Mouse (Mus musculus): ENCODE data around the gene Rps6ka5. TPM values are rescaled to one million over a fixed set of nuclear protein-coding genes. Genes with fewer than 3 reads are reported as not detected.

Gene Rps6ka5
- polyA plus RNA-seq, 1 experiment from 2014 or later, result 6.1 TPM

- H3K4me3 ChIP-seq (ENCODE audit: low read depth, low read length), result no peak overlapping the region
- no peak overlapping the region for H3K4me2 ChIP-seq
- no peak overlapping the region for H3K9ac ChIP-seq (ENCODE audit: low read depth, low read length)
- H3K36me3 ChIP-seq (ENCODE audit: control insufficient read depth, insufficient read depth, low read length), result no peaks in the 10 kb centered on the region
- H3K4me1 ChIP-seq (ENCODE audit: control insufficient read depth, insufficient read depth, low read length), result no peaks in the 10 kb centered on the region
- H3K9me3 ChIP-seq (replicated peaks; ENCODE audit: control insufficient read depth, low read length), result no peaks in the 10 kb centered on the region
- ATAC-seq (replicated peaks; ENCODE audit: insufficient number of reproducible peaks, low FRiP score, low TSS enrichment), result no peak
- WGBS (ENCODE audit: insufficient replicate concordance), result 70% methylated on average over 5 of the region's 5 CpGs
- no peaks in the 10 kb centered on the region for H3K27me3 ChIP-seq (ENCODE audit: control insufficient read depth, insufficient read depth, low read length)
- no peak overlapping the region for H3K27ac ChIP-seq (ENCODE audit: low read depth, low read length)
These were observed 8.4 kb upstream of the Rps6ka5 start for GRCm38 (mm10) chr12:100735156-100735555.

GRCm38 (mm10) chr12:100728646-100729485 is 2.1 kb upstream of the Rps6ka5 start:
- no peak overlapping the region for H3K27ac ChIP-seq (ENCODE audit: low read depth, low read length)
- WGBS (ENCODE audit: insufficient replicate concordance), result 65% methylated on average over 14 of the region's 14 CpGs
- H3K36me3 ChIP-seq (ENCODE audit: control insufficient read depth, insufficient read depth, low read length), result no peaks in the 10 kb centered on the region
- H3K9me3 ChIP-seq (replicated peaks; ENCODE audit: control insufficient read depth, low read length), result no peaks in the 10 kb centered on the region
- no peaks in the 10 kb centered on the region for H3K27me3 ChIP-seq (ENCODE audit: control insufficient read depth, insufficient read depth, low read length)
- no peak overlapping the region for H3K4me2 ChIP-seq
- no peak overlapping the region for H3K4me3 ChIP-seq (ENCODE audit: low read depth, low read length)
- no peak for ATAC-seq (replicated peaks; ENCODE audit: insufficient number of reproducible peaks, low FRiP score, low TSS enrichment)
- H3K9ac ChIP-seq (ENCODE audit: low read depth, low read length), result no peak overlapping the region
- peaks cover 1% of the 10 kb centered on the region; the same call in 1 of the 2 replicates for H3K4me1 ChIP-seq (ENCODE audit: control insufficient read depth, insufficient read depth, low read length)

GRCm38 (mm10) chr12:100727891-100728290 is 1.1 kb upstream of the Rps6ka5 start:
- Histone ChIP-seq H3K4me3 (ENCODE audit: low read depth, low read length) (no peak overlapping the region), H3K27me3 (ENCODE audit: control insufficient read depth, insufficient read depth, low read length) (no peaks in the 10 kb centered on the region), H3K4me2 (no peak overlapping the region), H3K27ac (ENCODE audit: low read depth, low read length) (no peak overlapping the region), H3K9me3 (replicated peaks; ENCODE audit: control insufficient read depth, low read length) (no peaks in the 10 kb centered on the region), H3K9ac (ENCODE audit: low read depth, low read length) (no peak overlapping the region), H3K36me3 (ENCODE audit: control insufficient read depth, insufficient read depth, low read length) (no peaks in the 10 kb centered on the region), H3K4me1 (ENCODE audit: control insufficient read depth, insufficient read depth, low read length) (peaks cover 5% of the 10 kb centered on the region; the same call in 1 of the 2 replicates)
- WGBS (ENCODE audit: insufficient replicate concordance), result 34% methylated on average over 7 of the region's 7 CpGs
- no peak for ATAC-seq (replicated peaks; ENCODE audit: insufficient number of reproducible peaks, low FRiP score, low TSS enrichment)

GRCm38 (mm10) chr12:100725458-100725786 is 1.4 kb downstream of the Rps6ka5 start:
- 7% methylated on average over 17 of the region's 17 CpGs for WGBS (ENCODE audit: insufficient replicate concordance)
- no peak overlapping the region for H3K27ac ChIP-seq (ENCODE audit: low read depth, low read length)
- peak overlapping the region; percentile 81 for H3K4me2 ChIP-seq
- H3K4me3 ChIP-seq (ENCODE audit: low read depth, low read length), result peak overlapping the region; percentile 64
- no peaks in the 10 kb centered on the region for H3K36me3 ChIP-seq (ENCODE audit: control insufficient read depth, insufficient read depth, low read length)
- no peaks in the 10 kb centered on the region for H3K9me3 ChIP-seq (replicated peaks; ENCODE audit: control insufficient read depth, low read length)
- H3K4me1 ChIP-seq (ENCODE audit: control insufficient read depth, insufficient read depth, low read length), result peaks cover 5% of the 10 kb centered on the region; the same call in 1 of the 2 replicates
- 0 out of 2 replicates have a peak overlapping the region, but pooled peaks have one; percentile 43 for H3K9ac ChIP-seq (ENCODE audit: low read depth, low read length)
- no peak for ATAC-seq (replicated peaks; ENCODE audit: insufficient number of reproducible peaks, low FRiP score, low TSS enrichment)
- no peaks in the 10 kb centered on the region for H3K27me3 ChIP-seq (ENCODE audit: control insufficient read depth, insufficient read depth, low read length)

DNA sequence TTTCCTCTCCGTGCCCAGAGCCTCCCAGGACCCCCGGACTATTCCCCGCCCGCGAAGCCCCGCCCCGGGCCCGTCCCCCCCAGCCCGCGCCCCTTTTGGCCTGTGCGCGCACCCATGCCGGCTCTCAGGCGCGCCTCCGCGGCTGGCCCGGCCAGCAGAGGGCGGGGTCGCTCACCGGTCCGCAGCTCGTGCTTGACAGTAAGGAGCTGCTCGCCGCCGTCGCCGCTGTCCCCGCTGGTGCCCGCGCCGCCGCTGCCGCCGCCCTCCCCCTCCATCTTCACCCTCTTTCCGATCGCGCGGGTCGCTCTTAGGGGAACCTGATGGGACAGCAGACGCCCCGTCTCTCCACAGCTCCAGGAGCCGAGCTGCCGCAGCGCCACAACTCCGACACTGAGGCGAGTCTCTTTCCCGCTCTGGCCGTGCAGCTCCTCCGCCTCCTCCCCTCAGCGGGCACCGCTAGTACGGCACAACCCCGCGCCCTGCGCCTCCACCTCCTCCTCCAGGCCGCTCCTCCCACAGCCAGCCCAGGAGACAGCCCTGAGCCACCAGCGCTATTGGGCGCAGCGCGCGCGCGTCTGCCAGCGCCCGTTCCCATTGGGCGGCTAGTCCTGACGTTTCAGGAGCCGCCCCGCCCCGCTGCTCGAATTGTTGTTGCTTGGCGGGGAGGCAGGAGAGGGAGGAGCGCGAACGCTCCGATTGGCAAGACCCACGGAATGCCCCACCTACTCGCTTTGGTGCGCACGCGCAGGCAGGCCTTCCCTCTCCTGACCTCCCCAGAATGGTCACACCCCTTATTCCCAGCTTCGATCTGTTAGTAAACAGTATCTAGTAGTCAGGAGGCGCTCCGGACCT is 2.0 kb downstream of the Rps6ka5 start:
- no peaks in the 10 kb centered on the region for H3K27me3 ChIP-seq (ENCODE audit: control insufficient read depth, insufficient read depth, low read length)
- H3K4me1 ChIP-seq (ENCODE audit: control insufficient read depth, insufficient read depth, low read length), result peaks cover 5% of the 10 kb centered on the region; the same call in 1 of the 2 replicates
- peak overlapping the region; percentile 64 for H3K4me3 ChIP-seq (ENCODE audit: low read depth, low read length)
- WGBS (ENCODE audit: insufficient replicate concordance), result under 1% methylated on average over 80 of the region's 85 CpGs
- peak overlapping the region; percentile 92 for H3K27ac ChIP-seq (ENCODE audit: low read depth, low read length)
- H3K9ac ChIP-seq (ENCODE audit: low read depth, low read length), result peak overlapping the region; percentile 73
- H3K9me3 ChIP-seq (replicated peaks; ENCODE audit: control insufficient read depth, low read length), result no peaks in the 10 kb centered on the region
- peak; percentile 99 for ATAC-seq (replicated peaks; ENCODE audit: insufficient number of reproducible peaks, low FRiP score, low TSS enrichment)
- peak overlapping the region; percentile 81 for H3K4me2 ChIP-seq
- no peaks in the 10 kb centered on the region for H3K36me3 ChIP-seq (ENCODE audit: control insufficient read depth, insufficient read depth, low read length)

DNA sequence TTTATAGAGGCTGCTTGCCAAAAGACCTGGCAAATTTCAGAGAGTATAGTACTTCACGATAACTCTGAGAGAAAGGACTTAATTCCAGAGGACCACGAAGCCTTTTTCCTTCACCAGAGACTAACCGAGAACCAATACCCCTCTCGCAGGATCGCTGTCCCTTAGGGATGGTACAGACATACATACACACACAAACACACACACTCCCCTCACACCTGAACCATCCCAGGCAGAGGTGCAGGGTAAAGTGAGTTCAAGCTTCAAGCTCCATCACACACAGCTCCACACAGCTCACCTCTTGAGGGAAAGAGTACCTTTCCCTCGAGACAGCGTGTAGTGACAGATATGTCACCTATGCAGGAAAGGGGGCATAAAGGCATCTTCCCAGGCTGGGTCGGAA is 2.6 kb downstream of the Rps6ka5 start:
- H3K4me2 ChIP-seq, result peak overlapping the region; percentile 81
- peak overlapping the region; percentile 73 for H3K9ac ChIP-seq (ENCODE audit: low read depth, low read length)
- peaks cover 5% of the 10 kb centered on the region; the same call in 1 of the 2 replicates for H3K4me1 ChIP-seq (ENCODE audit: control insufficient read depth, insufficient read depth, low read length)
- peak overlapping the region; percentile 92 for H3K27ac ChIP-seq (ENCODE audit: low read depth, low read length)
- no peaks in the 10 kb centered on the region for H3K27me3 ChIP-seq (ENCODE audit: control insufficient read depth, insufficient read depth, low read length)
- no peaks in the 10 kb centered on the region for H3K9me3 ChIP-seq (replicated peaks; ENCODE audit: control insufficient read depth, low read length)
- 1% methylated on average over 8 of the region's 8 CpGs for WGBS (ENCODE audit: insufficient replicate concordance)
- H3K36me3 ChIP-seq (ENCODE audit: control insufficient read depth, insufficient read depth, low read length), result no peaks in the 10 kb centered on the region
- peak overlapping the region; percentile 64 for H3K4me3 ChIP-seq (ENCODE audit: low read depth, low read length)
- no peak for ATAC-seq (replicated peaks; ENCODE audit: insufficient number of reproducible peaks, low FRiP score, low TSS enrichment)

DNA sequence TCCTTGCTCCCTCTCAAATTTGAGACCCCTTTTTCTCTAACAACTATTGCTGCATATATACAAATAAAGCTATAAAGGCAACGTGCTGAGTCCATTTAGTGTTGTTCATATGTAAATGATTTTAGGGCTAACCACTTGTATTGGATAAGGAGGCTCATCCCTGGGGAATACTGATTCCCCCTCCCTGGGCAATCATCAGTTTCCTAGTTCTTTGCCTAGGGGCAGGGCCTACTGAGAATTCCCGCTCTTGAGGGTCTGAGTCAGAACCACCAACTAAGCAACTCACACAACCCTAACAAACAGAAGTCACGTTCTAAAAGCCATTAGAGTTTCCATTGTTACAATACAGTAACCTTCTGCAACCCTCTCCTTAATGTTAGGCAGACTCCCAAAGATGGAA is 6.0 kb downstream of the Rps6ka5 start:
- no peak overlapping the region for H3K9ac ChIP-seq (ENCODE audit: low read depth, low read length)
- H3K27me3 ChIP-seq (ENCODE audit: control insufficient read depth, insufficient read depth, low read length), result no peaks in the 10 kb centered on the region
- no peak overlapping the region for H3K4me3 ChIP-seq (ENCODE audit: low read depth, low read length)
- peaks cover 5% of the 10 kb centered on the region; the same call in 1 of the 2 replicates for H3K4me1 ChIP-seq (ENCODE audit: control insufficient read depth, insufficient read depth, low read length)
- no peak for ATAC-seq (replicated peaks; ENCODE audit: insufficient number of reproducible peaks, low FRiP score, low TSS enrichment)
- no peak overlapping the region for H3K4me2 ChIP-seq
- no peaks in the 10 kb centered on the region for H3K36me3 ChIP-seq (ENCODE audit: control insufficient read depth, insufficient read depth, low read length)
- H3K9me3 ChIP-seq (replicated peaks; ENCODE audit: control insufficient read depth, low read length), result no peaks in the 10 kb centered on the region
- no peak overlapping the region for H3K27ac ChIP-seq (ENCODE audit: low read depth, low read length)
- WGBS (ENCODE audit: insufficient replicate concordance), result 62% methylated on average over 3 of the region's 3 CpGs

DNA sequence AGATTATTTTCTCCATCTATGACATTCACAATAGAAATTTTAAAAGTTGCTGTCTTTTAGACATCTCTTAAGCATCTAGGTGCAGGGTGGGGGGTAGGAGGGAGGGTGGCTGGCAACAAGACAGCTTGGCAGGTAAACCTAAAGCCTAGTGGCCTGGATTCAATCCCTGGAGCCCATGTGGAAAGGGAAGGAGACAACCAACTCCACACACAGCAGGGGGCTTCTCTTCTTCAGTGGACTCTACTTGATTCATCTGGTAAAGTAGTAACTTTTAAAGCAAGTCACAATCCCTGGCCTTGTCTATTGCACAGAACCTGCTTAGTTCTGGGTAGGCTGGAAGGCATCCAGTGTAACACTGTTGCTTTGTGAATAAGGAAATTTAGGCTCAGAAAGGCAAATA is 9.3 kb downstream of the Rps6ka5 start:
- H3K36me3 ChIP-seq (ENCODE audit: control insufficient read depth, insufficient read depth, low read length), result no peaks in the 10 kb centered on the region
- H3K4me1 ChIP-seq (ENCODE audit: control insufficient read depth, insufficient read depth, low read length), result no peaks in the 10 kb centered on the region
- H3K27me3 ChIP-seq (ENCODE audit: control insufficient read depth, insufficient read depth, low read length), result no peaks in the 10 kb centered on the region
- H3K9ac ChIP-seq (ENCODE audit: low read depth, low read length), result no peak overlapping the region
- no peak overlapping the region for H3K27ac ChIP-seq (ENCODE audit: low read depth, low read length)
- H3K4me3 ChIP-seq (ENCODE audit: low read depth, low read length), result no peak overlapping the region
- ATAC-seq (replicated peaks; ENCODE audit: insufficient number of reproducible peaks, low FRiP score, low TSS enrichment), result no peak
- no peaks in the 10 kb centered on the region for H3K9me3 ChIP-seq (replicated peaks; ENCODE audit: control insufficient read depth, low read length)
- H3K4me2 ChIP-seq, result no peak overlapping the region

Measured in heart, embryonic 11.5 days (tissue).